23 mouse cellular contexts compared by ENCODE assay signal in the genomic region with DNA sequence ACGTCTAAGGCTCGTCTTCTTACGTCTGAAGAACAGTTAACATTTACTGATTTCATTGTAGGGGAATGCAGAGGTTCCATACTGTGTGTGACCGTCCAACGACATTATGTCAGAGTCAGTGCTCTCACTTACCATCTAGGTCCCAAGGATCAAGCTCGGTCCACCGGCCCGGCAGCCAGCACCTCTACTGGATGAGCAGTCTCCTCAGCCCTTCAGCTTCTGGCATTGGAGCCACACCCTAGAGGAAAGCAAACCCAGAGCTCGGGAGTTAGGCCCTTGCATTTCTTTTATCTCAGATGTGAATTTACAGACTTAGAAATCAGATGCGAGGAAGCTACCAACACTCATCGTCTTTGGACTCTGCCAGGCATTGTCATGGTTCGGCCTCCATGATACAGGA. TPM values are rescaled to one million over a fixed set of nuclear protein-coding genes. Genes with fewer than 3 reads are reported as not detected.
DNase-seq lines count a peak whose midpoint lies in the region; TF ChIP-seq lines count a peak whose summit lies in the region.
"Had no signal": no experiment of that assay in that cellular context is flagged by ENCODE, and none has a peak within 500 bp of the region (broad histone marks: within the 10 kb centered on the region; RNA-seq: fewer than 3 reads in every experiment).

No protein-coding gene starts in this region.

- no peaks in the 10 kb centered on the region for H3K36me3 ChIP-seq in heart, embryonic 10.5 days
- H3K36me3 ChIP-seq in myocyte (ENCODE audit: control insufficient read depth, insufficient read depth): no peaks in the 10 kb centered on the region
- H3K36me3 ChIP-seq: embryonic facial prominence, embryonic 12.5 days; embryonic facial prominence, embryonic 15.5 days; forebrain, embryonic 12.5 days; forebrain, embryonic 15.5 days; heart, embryonic 12.5 days; heart, embryonic 15.5 days; hindbrain, embryonic 12.5 days; hindbrain, embryonic 15.5 days had no signal

- H3K79me2 ChIP-seq in myocyte (ENCODE audit: control insufficient read depth, insufficient read depth): no peaks in the 10 kb centered on the region

- no peaks in the 10 kb centered on the region for H3K27me3 ChIP-seq in heart, embryonic 10.5 days (ENCODE audit: insufficient read depth, poor library complexity, severe bottlenecking)
- no peaks in the 10 kb centered on the region for H3K27me3 ChIP-seq in myocyte (ENCODE audit: control insufficient read depth, insufficient read depth, insufficient read length)
- H3K27me3 ChIP-seq: embryonic facial prominence, embryonic 12.5 days; embryonic facial prominence, embryonic 15.5 days; forebrain, embryonic 12.5 days; forebrain, embryonic 15.5 days; heart, embryonic 12.5 days; heart, embryonic 15.5 days; hindbrain, embryonic 15.5 days had no signal

- intact Hi-C loops in left cerebral cortex, postnatal 10 days (cut with DNase I): no loop called here

- no peaks in the 10 kb centered on the region for H3K9me3 ChIP-seq in heart, embryonic 10.5 days
- H3K9me3 ChIP-seq: embryonic facial prominence, embryonic 12.5 days; embryonic facial prominence, embryonic 15.5 days; forebrain, embryonic 12.5 days; forebrain, embryonic 15.5 days; heart, embryonic 12.5 days; heart, embryonic 15.5 days; hindbrain, embryonic 12.5 days; hindbrain, embryonic 15.5 days had no signal

- H3K27ac ChIP-seq in heart, embryonic 10.5 days: no peak overlapping the region
- H3K27ac ChIP-seq: embryonic facial prominence, embryonic 12.5 days; embryonic facial prominence, embryonic 15.5 days; forebrain, embryonic 12.5 days; forebrain, embryonic 15.5 days; heart, embryonic 15.5 days; hindbrain, embryonic 12.5 days; hindbrain, embryonic 15.5 days had no signal

- no peak overlapping the region for H3K4me3 ChIP-seq in heart, embryonic 10.5 days
- H3K4me3 ChIP-seq in myocyte: no peak overlapping the region
- H3K4me3 ChIP-seq: embryonic facial prominence, embryonic 12.5 days; embryonic facial prominence, embryonic 15.5 days; erythroblast, embryonic 14.5 days; forebrain, embryonic 12.5 days; forebrain, embryonic 15.5 days; heart, embryonic 12.5 days; heart, embryonic 15.5 days; hindbrain, embryonic 12.5 days; hindbrain, embryonic 15.5 days had no signal

- WGBS in heart, embryonic 10.5 days: 78% methylated on average over 12 of the region's 12 CpGs

- H3K4me1 ChIP-seq in heart, embryonic 10.5 days: no peaks in the 10 kb centered on the region
- H3K4me1 ChIP-seq: embryonic facial prominence, embryonic 12.5 days; embryonic facial prominence, embryonic 15.5 days; forebrain, embryonic 12.5 days; forebrain, embryonic 15.5 days; heart, embryonic 12.5 days; heart, embryonic 15.5 days; hindbrain, embryonic 12.5 days; hindbrain, embryonic 15.5 days had no signal

- no peak overlapping the region for H3ac ChIP-seq in myocyte (ENCODE audit: control insufficient read depth, insufficient read length)

- no peak for TF ChIP-seq POLR2A in myocyte (IDR thresholded peaks at IDR 0.05; ENCODE audit: insufficient read length, low read depth)

- DNase-seq in heart, embryonic 10.5 days (ENCODE audit: low spot score): peak; percentile 41
- DNase-seq in heart, postnatal 4 days: no peak
- peak; percentile 46 for DNase-seq in MN1 (ENCODE audit: low spot score)
- no peak for DNase-seq in left cerebral cortex, postnatal 10 days (ENCODE audit: extremely low spot score in 1 of 2, low spot score in 2 of 2)
- DNase-seq in cerebellum, postnatal 25 days: no peak
- DNase-seq: adrenal gland, postnatal 10 days; adrenal gland, postnatal 36 days; cerebellum, adult 18-20 months; cerebellum, adult 9-10 months; cerebellum, postnatal 14 days; gastrocnemius, postnatal 36 days; heart, postnatal 10 days; kidney, adult 2 months had no signal

- peak overlapping the region; percentile 68 for H3K4me2 ChIP-seq in myocyte (ENCODE audit: low read depth)
- H3K4me2 ChIP-seq: embryonic facial prominence, embryonic 12.5 days; embryonic facial prominence, embryonic 15.5 days; forebrain, embryonic 12.5 days; forebrain, embryonic 15.5 days; heart, embryonic 12.5 days; heart, embryonic 15.5 days; hindbrain, embryonic 12.5 days; hindbrain, embryonic 15.5 days had no signal

TF ChIP-seq in myocyte, 11 proteins besides CTCF, POLR2A, EP300 and RAD21:
- no peak for TF ChIP-seq SRF (IDR thresholded peaks at IDR 0.05; ENCODE audit: control insufficient read depth, insufficient read length, low read depth)
- TF ChIP-seq POLR2AphosphoS2 (IDR thresholded peaks at IDR 0.05; ENCODE audit: insufficient read length, low read depth): no peak
- TF ChIP-seq E2F4 (IDR thresholded peaks at IDR 0.05; ENCODE audit: insufficient read depth): no peak
- no peak for TF ChIP-seq REST (IDR thresholded peaks at IDR 0.05; ENCODE audit: insufficient read depth, insufficient read length)
- no peak for TF ChIP-seq USF1 (IDR thresholded peaks at IDR 0.05; ENCODE audit: low read depth)
- no peak for TF ChIP-seq MYOD1 (IDR thresholded peaks at IDR 0.05; ENCODE audit: control insufficient read depth in 1 of 3, insufficient read length in 2 of 3, low read depth in 2 of 3)
- TF ChIP-seq MAX (IDR thresholded peaks at IDR 0.05; ENCODE audit: low read depth): no peak
- TF ChIP-seq TCF3 (IDR thresholded peaks at IDR 0.05; ENCODE audit: insufficient read length, low read depth): no peak
- no peak for TF ChIP-seq CEBPB (IDR thresholded peaks at IDR 0.05; ENCODE audit: insufficient read depth, poor library complexity, severe bottlenecking)
- no peak for TF ChIP-seq MYOG (IDR thresholded peaks at IDR 0.05; ENCODE audit: control insufficient read depth in 1 of 3, insufficient read depth in 1 of 3, insufficient read length in 2 of 3, low read depth in 2 of 3)
- no peak for TF ChIP-seq TCF12 (IDR thresholded peaks at IDR 0.05; ENCODE audit: insufficient read depth, poor library complexity, severe bottlenecking)

RNA-seq across cellular contexts. Expression of gene Insig2, which starts 27.3 kb away (rescaled TPM):
- 24.5 and 25.9 TPM in 2 replicates for polyA plus RNA-seq in heart, embryonic 10.5 days (2016; fragmentation: Nextera tagmentation; extraction: Ambion mirVana)
- total RNA-seq in heart, postnatal 4 days (2021): 10 to 100 TPM; 35.3 to 44.2 TPM
- polyA plus RNA-seq in myocyte (2012; fragmentation: generic; extraction: Trizol): 46.1 TPM
- total RNA-seq in left cerebral cortex, postnatal 10 days (2021): 10 to 100 TPM; 41.6 to 43.7 TPM

Comparison
In these comparisons a context has a peak if more than half of its experiments do, and no peak if none do; other contexts are left out.
1. DNase-seq: peak in heart, embryonic 10.5 days (single experiment) and MN1 (single experiment); none in heart, postnatal 4 days (single experiment), left cerebral cortex, postnatal 10 days (0 of 2) and cerebellum, postnatal 25 days (0 of 2).